Mouse (Mus musculus): Measurements from ENCODE around the gene Map3k13. TPM values are rescaled to one million over a fixed set of nuclear protein-coding genes. Genes with fewer than 3 reads are reported as not detected.
A peak's percentile ranks its signal among the peaks of the same experiment; 100 is the strongest.
"Not testable (repeated sequence)": the region's sequence is repeated elsewhere in the genome, so short reads cannot be mapped to it uniquely, and the experiment has no call there.

Map3k13 gene
- polyA plus RNA-seq, 1 experiment from 2014 or later = 5.8 TPM

GRCm38 (mm10) chr16:21787516-21788353, 6.4 kb upstream of the Map3k13 start, which contains the start of gene Ehhadh:
Gene Ehhadh (minus strand): TSS chr16:21787807.
- peak within 1 kb of the TSS; percentile 54 for H3K9ac ChIP-seq (replicated peaks)
- peaks cover 11% of the 10 kb centered on the region; the same call in 1 of the 2 replicates for H3K4me1 ChIP-seq
- no peaks in the 10 kb centered on the region for H3K36me3 ChIP-seq
- H3K4me3 ChIP-seq = peak within 1 kb of the TSS; percentile 46
- WGBS = 8% methylated on average over 28 of the region's 28 CpGs
- peak; percentile 87 for ATAC-seq (replicated peaks)
- H3K4me2 ChIP-seq (replicated peaks) = peak within 1 kb of the TSS; percentile 66
- H3K27me3 ChIP-seq = no peaks in the 10 kb centered on the region
- no peaks in the 10 kb centered on the region for H3K9me3 ChIP-seq
- H3K27ac ChIP-seq (replicated peaks) = no peak within 1 kb of the TSS

DNA sequence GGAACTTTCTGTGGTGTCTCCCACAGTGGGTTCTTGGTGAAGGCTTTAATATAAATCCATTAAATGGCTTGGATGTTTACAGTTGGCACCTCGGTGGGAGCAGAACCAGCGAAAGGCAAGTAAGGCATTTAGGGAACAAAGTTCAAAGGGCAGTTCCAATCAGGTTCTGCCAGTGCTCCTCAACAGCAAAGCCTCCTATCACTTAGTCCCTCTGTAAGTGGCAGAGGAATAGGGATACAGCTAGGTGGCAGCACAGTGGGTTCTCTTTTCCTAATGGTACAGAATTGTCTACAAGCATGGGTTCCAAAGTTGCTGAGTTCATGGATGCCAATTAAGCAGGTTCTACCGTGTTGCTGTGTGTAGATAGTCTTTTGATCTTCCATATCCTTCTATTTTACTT, 5.6 kb upstream of the Map3k13 start:
- no peaks in the 10 kb centered on the region for H3K9me3 ChIP-seq
- no peak for ATAC-seq (replicated peaks)
- H3K27ac ChIP-seq (replicated peaks) = no peak overlapping the region
- peaks cover 14% of the 10 kb centered on the region for H3K4me1 ChIP-seq
- peak overlapping the region; percentile 66; the same call in 1 of the 2 replicates for H3K4me2 ChIP-seq (replicated peaks)
- WGBS = 50% methylated on average over 3 of the region's 3 CpGs
- no peak overlapping the region for H3K4me3 ChIP-seq
- no peaks in the 10 kb centered on the region for H3K27me3 ChIP-seq
- no peak overlapping the region for H3K9ac ChIP-seq (replicated peaks)
- no peaks in the 10 kb centered on the region for H3K36me3 ChIP-seq

DNA sequence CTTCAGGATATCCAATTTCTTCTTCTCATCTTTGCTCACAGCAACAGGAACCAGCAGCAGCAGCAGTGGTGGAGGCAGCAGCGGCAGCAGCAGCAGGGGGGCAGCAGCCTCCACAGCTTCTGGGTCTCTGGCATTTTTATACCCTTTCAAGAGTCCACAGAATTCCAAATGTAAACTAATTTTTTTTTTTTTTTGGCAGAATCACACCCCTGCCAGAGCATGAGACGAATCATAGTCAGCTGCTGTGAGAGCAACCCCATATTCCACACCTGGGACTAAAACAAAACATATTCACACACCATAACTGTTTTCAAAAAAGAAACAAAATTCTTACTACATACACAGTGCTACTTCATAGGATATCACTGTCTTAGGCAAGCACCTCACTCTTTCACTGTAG, 5.0 kb upstream of the Map3k13 start:
- peaks cover 18% of the 10 kb centered on the region for H3K4me1 ChIP-seq
- H3K27me3 ChIP-seq = no peaks in the 10 kb centered on the region
- ATAC-seq (replicated peaks) = no peak
- no peaks in the 10 kb centered on the region for H3K9me3 ChIP-seq
- no peak overlapping the region for H3K4me3 ChIP-seq
- H3K9ac ChIP-seq (replicated peaks) = no peak overlapping the region
- whole genome bisulfite sequencing = 75% methylated on average over 2 of the region's 2 CpGs
- H3K27ac ChIP-seq (replicated peaks) = no peak overlapping the region
- H3K4me2 ChIP-seq (replicated peaks) = no peak overlapping the region
- no peaks in the 10 kb centered on the region for H3K36me3 ChIP-seq

DNA sequence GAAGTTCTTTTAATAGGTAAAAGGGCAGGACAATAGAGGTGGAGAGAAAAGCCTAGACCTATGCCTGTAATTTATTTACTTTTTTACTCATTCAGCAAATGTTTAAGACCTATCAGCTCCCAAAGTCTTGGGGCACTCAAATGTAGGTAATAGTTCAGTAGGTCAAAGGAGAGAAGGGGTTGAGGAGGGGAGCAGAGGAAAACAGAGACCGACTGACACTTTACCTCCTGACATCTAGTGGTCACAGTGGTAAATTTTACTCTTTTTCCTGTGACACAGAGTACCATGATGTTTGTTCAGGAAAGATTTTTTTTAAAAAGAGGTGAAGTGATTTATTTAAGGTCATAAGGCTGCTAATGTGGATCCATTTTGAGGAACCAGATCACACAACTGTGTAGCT, 3.7 kb upstream of the Map3k13 start:
- no peak overlapping the region for H3K27ac ChIP-seq (replicated peaks)
- no peak overlapping the region for H3K4me2 ChIP-seq (replicated peaks)
- no peak overlapping the region for H3K9ac ChIP-seq (replicated peaks)
- H3K27me3 ChIP-seq = no peaks in the 10 kb centered on the region
- ATAC-seq (replicated peaks) = no peak
- WGBS = 9% methylated on average over 1 of the region's 1 CpGs
- no peaks in the 10 kb centered on the region for H3K36me3 ChIP-seq
- H3K4me3 ChIP-seq = no peak overlapping the region
- H3K9me3 ChIP-seq = no peaks in the 10 kb centered on the region
- H3K4me1 ChIP-seq = peaks cover 24% of the 10 kb centered on the region

GRCm38 (mm10) chr16:21791779-21792178, 2.4 kb upstream of the Map3k13 start:
- no peaks in the 10 kb centered on the region for H3K9me3 ChIP-seq
- ATAC-seq (replicated peaks) = no peak

GRCm38 (mm10) chr16:21793080-21793810, 901 bp upstream of the Map3k13 start:
- ATAC-seq (replicated peaks); H3K9me3 ChIP-seq; H3K27ac ChIP-seq (replicated peaks); H3K36me3 ChIP-seq; H3K27me3 ChIP-seq: not testable (repeated sequence)
- Histone ChIP-seq H3K9ac (replicated peaks) (peak overlapping the region; percentile 91; the same call in 1 of the 2 replicates), H3K4me1 (peaks cover 16% of the 10 kb centered on the region), H3K4me2 (replicated peaks) (peak overlapping the region; percentile 69), H3K4me3 (peak overlapping the region; percentile 98)
- WGBS = 29% methylated on average over 2 of the region's 2 CpGs

More at GRCm38 (mm10) chr16:21791779-21792178, 2.4 kb upstream of the Map3k13 start:
- Histone ChIP-seq H3K27ac (replicated peaks) (no peak overlapping the region), H3K36me3 (no peaks in the 10 kb centered on the region), H3K4me2 (replicated peaks) (no peak overlapping the region), H3K4me3 (no peak overlapping the region), H3K9ac (replicated peaks) (no peak overlapping the region), H3K27me3 (no peaks in the 10 kb centered on the region), H3K4me1 (peaks cover 27% of the 10 kb centered on the region)
- 69% methylated on average over 3 of the region's 3 CpGs for WGBS

DNA sequence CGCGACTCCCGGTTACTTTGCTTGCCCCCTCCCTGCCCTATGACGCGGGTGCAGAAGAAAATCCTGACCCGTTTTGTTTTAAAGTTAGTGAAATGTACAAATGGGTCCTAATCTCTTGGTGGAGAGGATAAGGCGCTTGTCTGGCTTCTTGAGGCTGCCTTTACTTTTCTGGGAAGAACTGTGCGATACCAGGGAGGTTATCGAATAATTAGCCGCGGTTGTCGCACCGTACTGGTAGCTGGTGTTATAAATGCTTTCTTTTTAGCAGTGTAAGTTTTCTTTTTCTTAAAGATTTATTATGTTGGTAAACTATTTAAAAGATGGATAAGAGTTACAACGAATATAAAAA, 525 bp downstream of the Map3k13 start:
- H3K27me3 ChIP-seq = no peaks in the 10 kb centered on the region
- H3K4me2 ChIP-seq (replicated peaks) = peak overlapping the region; percentile 69
- WGBS = under 1% methylated on average over 14 of the region's 14 CpGs
- peaks cover 16% of the 10 kb centered on the region for H3K4me1 ChIP-seq
- peak overlapping the region; percentile 98 for H3K4me3 ChIP-seq
- peak overlapping the region; percentile 89 for H3K27ac ChIP-seq (replicated peaks)
- H3K9me3 ChIP-seq = no peaks in the 10 kb centered on the region
- peaks cover 7% of the 10 kb centered on the region for H3K36me3 ChIP-seq
- no peak; the same call in 1 of the 2 replicates for ATAC-seq (replicated peaks)
- peak overlapping the region; percentile 91 for H3K9ac ChIP-seq (replicated peaks)

- WGBS = 12% methylated on average over 5 of the region's 5 CpGs
- peak overlapping the region; percentile 98 for H3K4me3 ChIP-seq
- H3K36me3 ChIP-seq = peaks cover 8% of the 10 kb centered on the region
- H3K27ac ChIP-seq (replicated peaks) = no peak overlapping the region
- no peaks in the 10 kb centered on the region for H3K27me3 ChIP-seq
- H3K4me2 ChIP-seq (replicated peaks) = peak overlapping the region; percentile 69
- H3K9me3 ChIP-seq = no peaks in the 10 kb centered on the region
- peaks cover 16% of the 10 kb centered on the region for H3K4me1 ChIP-seq
- peak overlapping the region; percentile 91 for H3K9ac ChIP-seq (replicated peaks)
- peak; percentile 27; the same call in 1 of the 2 replicates for ATAC-seq (replicated peaks)
These were observed 925 bp downstream of the Map3k13 start for GRCm38 (mm10) chr16:21795071-21795470.

GRCm38 (mm10) chr16:21804258-21804657, 10.1 kb downstream of the Map3k13 start:
- Histone ChIP-seq H3K4me3 (no peak overlapping the region), H3K27ac (replicated peaks) (no peak overlapping the region), H3K9ac (replicated peaks) (no peak overlapping the region), H3K4me2 (replicated peaks) (no peak overlapping the region), H3K9me3 (no peaks in the 10 kb centered on the region), H3K4me1 (no peaks in the 10 kb centered on the region), H3K36me3 (peaks cover 27% of the 10 kb centered on the region), H3K27me3 (no peaks in the 10 kb centered on the region)
- ATAC-seq (replicated peaks) = 0 out of 2 replicates have a peak, but pooled peaks have one; percentile 13
- WGBS = 58% methylated on average over 1 of the region's 1 CpGs

DNA sequence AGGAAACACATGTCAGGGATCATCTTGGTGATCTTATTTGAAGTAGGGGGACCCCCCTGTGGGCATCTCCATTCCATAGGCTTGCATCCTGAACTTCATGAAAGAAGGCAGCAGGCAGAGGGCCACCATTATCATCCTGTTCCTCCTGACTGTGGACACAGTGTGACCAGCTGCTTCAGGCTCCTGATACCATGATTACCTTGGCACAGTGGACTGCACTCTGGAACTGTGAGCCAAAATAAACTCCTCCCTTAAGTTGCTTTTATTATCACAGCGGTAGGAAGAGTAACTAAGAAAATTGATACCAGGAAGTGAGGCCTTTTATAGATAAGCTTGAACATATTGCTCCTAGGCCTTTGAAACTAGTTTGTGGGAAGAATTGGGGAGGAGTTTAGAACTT, 12.7 kb downstream of the Map3k13 start:
- no peak overlapping the region for H3K4me2 ChIP-seq (replicated peaks)
- no peaks in the 10 kb centered on the region for H3K9me3 ChIP-seq
- 93% methylated on average over 1 of the region's 1 CpGs for WGBS
- H3K4me1 ChIP-seq = no peaks in the 10 kb centered on the region
- H3K36me3 ChIP-seq = peaks cover 19% of the 10 kb centered on the region
- no peak overlapping the region for H3K4me3 ChIP-seq
- no peaks in the 10 kb centered on the region for H3K27me3 ChIP-seq
- no peak overlapping the region for H3K9ac ChIP-seq (replicated peaks)
- no peak for ATAC-seq (replicated peaks)
- no peak overlapping the region for H3K27ac ChIP-seq (replicated peaks)

GRCm38 (mm10) chr16:21807786-21808185, 13.6 kb downstream of the Map3k13 start:
- WGBS = 90% methylated on average over 7 of the region's 7 CpGs
- H3K4me1 ChIP-seq = not testable (repeated sequence)

DNA sequence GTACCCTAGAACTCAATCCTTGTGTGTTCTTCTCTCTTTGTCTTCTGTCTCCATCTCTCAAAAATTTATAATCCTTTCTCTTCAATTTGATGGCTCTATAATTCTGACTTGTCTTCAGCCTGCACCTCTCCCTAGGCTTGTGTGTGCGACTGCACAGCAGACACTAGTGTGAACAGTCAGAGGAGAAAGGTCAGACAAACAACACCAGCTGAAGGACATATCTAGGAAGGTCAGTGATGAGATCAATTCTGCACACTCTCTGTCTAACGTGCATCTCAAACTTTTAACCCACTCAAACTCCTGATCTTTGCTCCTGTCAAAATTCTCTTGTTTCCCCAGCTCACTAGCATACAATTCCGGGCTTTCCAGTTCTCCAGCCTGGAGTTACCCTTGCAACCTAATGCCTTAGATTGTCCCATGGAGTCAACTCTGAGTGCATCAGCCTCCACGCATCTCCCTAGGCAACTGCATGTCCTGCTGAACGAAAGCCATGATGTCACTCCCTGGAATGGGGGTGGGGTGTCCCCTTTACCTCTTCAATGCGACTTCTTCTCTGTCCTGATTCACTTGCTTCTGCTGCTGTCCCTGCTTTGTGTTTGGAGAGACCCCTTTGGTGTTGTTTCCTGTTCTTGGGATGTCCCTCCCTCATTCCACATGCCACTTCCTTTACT, 19.2 kb downstream of the Map3k13 start:
- no peaks in the 10 kb centered on the region for H3K4me1 ChIP-seq
- no peaks in the 10 kb centered on the region for H3K9me3 ChIP-seq
- H3K4me2 ChIP-seq (replicated peaks) = no peak overlapping the region
- no peak overlapping the region for H3K9ac ChIP-seq (replicated peaks)
- no peak overlapping the region for H3K27ac ChIP-seq (replicated peaks)
- 75% methylated on average over 6 of the region's 6 CpGs for WGBS
- no peaks in the 10 kb centered on the region for H3K27me3 ChIP-seq
- peaks cover 11% of the 10 kb centered on the region for H3K36me3 ChIP-seq
- ATAC-seq (replicated peaks) = no peak
- no peak overlapping the region for H3K4me3 ChIP-seq

More at GRCm38 (mm10) chr16:21807786-21808185, 13.6 kb downstream of the Map3k13 start:
- H3K4me2 ChIP-seq (replicated peaks); H3K9me3 ChIP-seq; H3K27ac ChIP-seq (replicated peaks); H3K9ac ChIP-seq (replicated peaks); H3K27me3 ChIP-seq; ATAC-seq (replicated peaks); H3K4me3 ChIP-seq: not testable (repeated sequence)
- H3K36me3 ChIP-seq = peaks cover 13% of the 10 kb centered on the region

Data from forebrain, embryonic 15.5 days (tissue).